Mouse (Mus musculus) G1E-ER4 (cell line): ENCODE data around the gene Gm49369. TPM values are rescaled to one million over a fixed set of nuclear protein-coding genes. Genes with fewer than 3 reads are reported as not detected.

Experiments
- GATA1 ChIP-seq: IDR thresholded peaks from one replicate; pipeline ENCODE4 v1.8.0; 2012; ENCODE audit warnings: low read length, inconsistent platforms
- polyA plus RNA-seq: library from polyadenylated mRNA; stranded (reverse); fragments of >175 nt; gene quantifications from 2 replicates; pipeline ENCODE4 v1.2.3, GENCODE M21; 2012

Gm49369 gene
- polyA plus RNA-seq: 24.2 and 26.1 TPM in 2 replicates

- no peak for TF ChIP-seq GATA1
These were observed at the start of gene Gm49369 for GRCm38 (mm10) chr7:142382567-142382966. Gene Gm49369 (minus strand): TSS chr7:142382667.

- no peak for TF ChIP-seq GATA1
These were observed 48.6 kb upstream of the Gm49369 start for GRCm38 (mm10) chr7:142431106-142431505.

GRCm38 (mm10) chr7:142430160-142430678, 47.8 kb upstream of the Gm49369 start:
- no peak for TF ChIP-seq GATA1

- no peak for TF ChIP-seq GATA1
These were observed 45.7 kb upstream of the Gm49369 start for GRCm38 (mm10) chr7:142428213-142428612.

GRCm38 (mm10) chr7:142425641-142426213, 43.3 kb upstream of the Gm49369 start:
- no peak for TF ChIP-seq GATA1

- no peak for TF ChIP-seq GATA1
These were observed 39.4 kb upstream of the Gm49369 start for GRCm38 (mm10) chr7:142421826-142422225.

GRCm38 (mm10) chr7:142419887-142420286, 37.4 kb upstream of the Gm49369 start:
- TF ChIP-seq GATA1: peak; percentile 82

- no peak for TF ChIP-seq GATA1
These were observed 36.2 kb upstream of the Gm49369 start for GRCm38 (mm10) chr7:142418679-142419078.

GRCm38 (mm10) chr7:142418027-142418426, 35.6 kb upstream of the Gm49369 start:
- TF ChIP-seq GATA1: no peak

GRCm38 (mm10) chr7:142416225-142416624, 33.8 kb upstream of the Gm49369 start:
- no peak for TF ChIP-seq GATA1

- TF ChIP-seq GATA1: no peak
These were observed 32.8 kb upstream of the Gm49369 start for GRCm38 (mm10) chr7:142415314-142415713.

GRCm38 (mm10) chr7:142413285-142413684, 30.8 kb upstream of the Gm49369 start:
- no peak for TF ChIP-seq GATA1

- no peak for TF ChIP-seq GATA1
These were observed 27.1 kb upstream of the Gm49369 start for GRCm38 (mm10) chr7:142409603-142410002.

- no peak for TF ChIP-seq GATA1
These were observed 26.2 kb upstream of the Gm49369 start for GRCm38 (mm10) chr7:142408686-142409085.

GRCm38 (mm10) chr7:142407935-142408334, 25.5 kb upstream of the Gm49369 start:
- no peak for TF ChIP-seq GATA1

- TF ChIP-seq GATA1: no peak
These were observed 21.1 kb upstream of the Gm49369 start for GRCm38 (mm10) chr7:142403591-142403990.

- no peak for TF ChIP-seq GATA1
These were observed 18.3 kb upstream of the Gm49369 start for GRCm38 (mm10) chr7:142400750-142401142.
